Mouse (Mus musculus): Measurements from ENCODE around the gene Ptges3l.
"Not testable (repeated sequence)": the region's sequence is repeated elsewhere in the genome, so short reads cannot be mapped to it uniquely, and the experiment has no call there.

The Ptges3l gene

DNA sequence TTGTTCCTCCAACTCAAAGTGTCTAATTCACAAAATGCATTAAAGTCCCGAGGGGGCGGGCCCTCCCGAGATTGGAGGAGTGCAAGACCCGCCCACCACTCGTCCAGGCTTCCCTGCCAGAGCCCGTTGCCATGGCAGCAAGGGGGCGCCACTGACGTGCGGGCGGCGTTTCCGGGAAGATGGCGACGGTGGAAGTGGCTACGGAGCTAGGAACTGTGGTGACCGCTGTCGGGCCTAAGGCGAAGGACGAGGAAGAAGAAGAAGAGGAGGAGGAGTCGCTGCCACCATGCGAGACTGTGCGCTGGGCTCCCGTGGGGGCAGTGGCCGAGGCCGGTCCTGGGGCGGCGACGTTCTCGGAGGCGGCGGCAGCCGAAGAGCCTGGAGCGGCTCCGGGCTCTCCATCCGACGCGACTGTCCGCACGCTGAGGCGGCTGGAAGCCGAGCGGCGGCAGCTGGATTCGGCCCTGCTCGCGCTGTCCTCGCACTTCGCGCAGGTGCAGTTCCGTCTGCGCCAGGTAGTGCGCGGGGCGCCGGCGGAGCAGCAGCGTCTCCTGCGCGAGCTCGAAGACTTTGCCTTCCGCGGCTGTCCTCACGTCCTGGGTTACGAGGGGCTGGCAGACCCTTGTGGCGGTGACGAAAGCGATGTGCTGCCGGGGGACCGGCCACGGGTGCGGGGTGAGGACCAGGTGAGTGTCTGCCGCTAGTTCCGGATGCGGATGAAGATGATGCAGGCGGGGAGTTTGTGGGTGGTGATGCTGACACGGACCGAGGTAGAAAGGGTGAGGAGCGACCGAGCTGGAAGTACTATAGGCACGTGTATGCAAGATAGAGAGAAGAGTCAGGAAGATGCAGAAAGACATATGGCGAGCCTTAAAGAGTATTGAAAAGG, at the start of gene Ptges3l, which contains the start of gene Rundc1:
Gene Ptges3l, minus strand, starts transcription at position 409 of the 889 bp plus-strand sequence.
Gene Rundc1, plus strand, starts transcription at position 161 of the 889 bp plus-strand sequence.
- peak; percentile 93 for DNase-seq (ENCODE audit: low read depth, low spot score)

DNA sequence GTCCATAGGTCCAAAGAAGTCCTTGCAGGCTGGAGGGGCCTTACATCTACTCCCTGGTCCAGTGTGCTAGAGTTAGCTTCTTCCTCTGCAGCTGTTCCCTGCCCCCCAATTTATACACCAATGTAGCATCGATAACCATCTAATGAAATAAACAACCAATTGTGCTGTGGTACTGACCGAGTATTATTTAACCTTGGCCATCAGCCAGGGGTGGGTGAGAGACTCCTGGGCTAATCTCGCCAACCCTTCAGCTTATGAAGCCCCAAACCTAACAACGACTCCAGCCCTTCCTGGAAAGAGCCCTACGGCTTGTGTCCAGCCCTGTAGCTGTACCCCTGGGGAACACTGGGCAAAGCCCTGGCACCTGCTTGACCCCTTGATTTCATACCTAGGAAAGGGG, 49.2 kb upstream of the Ptges3l start:
- DNase-seq (ENCODE audit: low read depth, low spot score) = no peak

DNA sequence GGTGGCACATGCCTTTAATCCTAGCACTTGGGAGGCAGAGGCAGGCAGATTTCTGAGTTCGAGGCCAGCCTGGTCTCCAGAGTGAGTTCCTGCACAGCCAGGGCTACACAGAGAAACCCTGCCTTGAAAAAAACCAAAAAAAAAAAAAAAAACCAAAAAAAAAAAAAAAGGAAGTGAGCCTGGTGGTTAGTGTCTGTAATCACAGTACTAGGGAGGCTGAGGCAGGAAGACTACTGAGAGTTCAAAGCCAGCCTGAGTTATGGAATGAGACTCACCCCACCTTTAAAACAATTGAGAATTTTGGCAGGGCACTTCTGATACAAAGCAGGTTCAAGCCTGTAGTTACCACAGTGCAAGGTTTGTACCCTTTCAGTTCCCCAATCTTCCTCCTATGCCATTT, 48.6 kb upstream of the Ptges3l start:
- not testable (repeated sequence) for DNase-seq (ENCODE audit: low read depth, low spot score)

DNA sequence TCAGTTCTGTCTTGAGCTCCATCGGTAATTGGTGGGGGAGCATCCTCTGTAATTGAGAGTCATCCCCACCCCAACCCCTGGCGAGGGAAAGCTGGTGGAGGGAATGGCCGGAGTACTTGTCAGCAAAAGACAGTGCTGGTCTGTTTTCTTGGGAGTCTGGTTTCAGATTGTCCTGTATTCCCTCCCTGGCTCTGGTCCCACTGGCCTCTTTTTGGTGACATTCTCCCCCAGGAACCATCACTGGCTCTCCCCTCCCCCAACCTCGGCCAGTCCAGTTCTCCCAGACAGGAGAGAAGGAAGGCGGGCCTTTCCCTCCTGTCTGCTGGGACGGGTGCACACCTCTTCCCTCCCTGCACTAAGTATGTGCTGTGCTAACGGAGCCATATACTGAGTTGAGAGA, 47.2 kb upstream of the Ptges3l start:
- DNase-seq (ENCODE audit: low read depth, low spot score) = no peak

DNA sequence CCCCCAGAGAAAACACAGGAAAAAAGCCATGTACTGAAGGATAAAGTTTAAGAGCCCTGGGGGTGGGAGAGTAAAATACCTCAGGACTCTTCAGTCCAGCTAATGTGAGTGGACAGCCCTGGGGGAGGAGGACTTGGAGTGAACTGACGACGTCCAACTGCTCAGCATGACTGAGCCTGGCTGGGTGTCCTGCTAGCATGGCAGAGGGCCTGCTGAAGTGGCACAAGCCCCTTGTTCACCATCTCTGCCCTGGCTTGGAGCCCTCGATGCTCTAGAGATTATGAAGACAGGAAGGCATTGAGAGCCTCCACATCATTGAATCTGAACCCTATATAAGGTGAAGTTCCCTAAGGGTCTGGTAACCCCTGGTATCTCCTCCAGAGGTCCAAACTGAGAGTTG, 46.8 kb upstream of the Ptges3l start:
- no peak for DNase-seq (ENCODE audit: low read depth, low spot score)

DNA sequence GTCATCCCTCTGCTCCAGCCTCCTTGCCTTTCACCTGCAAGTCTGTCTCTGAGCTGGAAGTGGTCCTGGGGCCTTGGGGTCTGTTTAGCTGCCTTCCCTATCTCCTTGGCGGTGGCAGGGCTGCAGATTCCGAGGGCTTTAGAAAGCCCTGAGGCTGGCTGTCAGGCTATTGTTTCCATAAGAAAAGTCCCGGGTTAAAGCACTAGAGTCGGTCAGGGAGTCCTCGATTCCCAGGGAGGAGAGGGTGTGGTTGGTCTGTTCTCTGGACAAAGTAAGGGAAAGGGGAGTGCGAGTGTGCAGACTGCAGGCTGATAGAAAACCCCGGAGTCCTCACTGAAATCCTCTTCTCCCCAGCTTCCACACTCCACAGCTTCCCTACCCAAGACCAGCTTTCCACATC, 45.1 kb upstream of the Ptges3l start:
- no peak for DNase-seq (ENCODE audit: low read depth, low spot score)

DNA sequence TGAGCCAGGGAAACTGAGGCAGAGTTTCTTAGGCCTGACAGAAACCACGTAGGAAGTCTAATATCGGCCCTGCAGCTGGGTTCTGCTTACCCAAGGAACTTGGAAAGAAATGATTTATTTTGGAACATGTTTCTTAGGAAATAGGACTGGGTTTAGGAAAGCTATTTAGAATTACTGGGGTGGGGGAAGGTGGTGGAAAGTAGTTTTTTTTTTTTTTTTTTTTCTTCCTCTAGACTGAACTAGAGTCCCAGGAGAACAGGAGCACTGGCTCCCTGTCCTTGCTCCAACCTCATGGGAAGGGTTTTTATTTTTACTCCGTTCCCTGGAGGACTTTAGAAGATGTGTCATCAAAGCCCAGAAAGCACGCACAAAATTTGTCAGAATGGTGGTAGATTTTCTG, 44.0 kb upstream of the Ptges3l start:
- no peak for DNase-seq (ENCODE audit: low read depth, low spot score)

DNA sequence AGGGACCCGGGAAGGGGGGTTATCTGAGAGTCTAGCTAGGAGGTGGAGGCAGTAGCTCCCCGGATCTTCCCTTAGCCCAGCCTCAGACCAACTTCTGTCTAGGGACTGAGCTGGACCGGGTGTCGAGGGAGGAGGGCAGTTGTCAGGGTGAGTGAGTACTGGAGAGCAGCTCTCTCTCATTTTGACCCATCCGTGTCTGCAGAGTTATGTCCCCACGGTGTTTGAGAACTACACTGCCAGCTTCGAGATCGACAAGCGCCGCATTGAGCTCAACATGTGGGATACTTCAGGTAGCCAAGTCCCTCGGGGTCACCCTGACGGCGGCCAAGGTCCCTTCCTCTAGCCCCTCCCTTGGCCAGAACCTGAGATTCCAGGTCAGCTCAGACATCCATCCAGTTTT, 43.6 kb upstream of the Ptges3l start:
- no peak for DNase-seq (ENCODE audit: low read depth, low spot score)

DNA sequence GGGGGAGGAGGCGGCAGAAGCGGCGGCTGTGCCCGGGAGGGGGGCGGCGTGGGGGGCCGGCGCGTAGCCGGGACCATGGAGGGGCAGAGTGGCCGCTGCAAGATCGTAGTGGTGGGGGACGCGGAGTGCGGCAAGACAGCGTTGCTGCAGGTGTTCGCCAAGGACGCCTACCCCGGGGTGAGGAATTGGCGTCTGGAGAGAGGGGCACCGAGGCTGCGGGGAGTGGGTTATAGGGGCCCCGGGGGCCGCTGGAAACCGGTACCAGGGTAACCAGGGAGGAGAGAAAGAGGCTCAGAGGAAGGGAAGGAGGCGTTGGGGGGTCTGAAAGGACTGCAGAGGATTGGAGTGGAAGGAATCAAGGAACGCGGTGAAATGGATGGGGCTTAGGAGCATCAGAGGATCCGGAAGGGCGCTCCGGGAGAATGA, 43.1 kb upstream of the Ptges3l start:
- DNase-seq (ENCODE audit: low read depth, low spot score) = no peak

DNA sequence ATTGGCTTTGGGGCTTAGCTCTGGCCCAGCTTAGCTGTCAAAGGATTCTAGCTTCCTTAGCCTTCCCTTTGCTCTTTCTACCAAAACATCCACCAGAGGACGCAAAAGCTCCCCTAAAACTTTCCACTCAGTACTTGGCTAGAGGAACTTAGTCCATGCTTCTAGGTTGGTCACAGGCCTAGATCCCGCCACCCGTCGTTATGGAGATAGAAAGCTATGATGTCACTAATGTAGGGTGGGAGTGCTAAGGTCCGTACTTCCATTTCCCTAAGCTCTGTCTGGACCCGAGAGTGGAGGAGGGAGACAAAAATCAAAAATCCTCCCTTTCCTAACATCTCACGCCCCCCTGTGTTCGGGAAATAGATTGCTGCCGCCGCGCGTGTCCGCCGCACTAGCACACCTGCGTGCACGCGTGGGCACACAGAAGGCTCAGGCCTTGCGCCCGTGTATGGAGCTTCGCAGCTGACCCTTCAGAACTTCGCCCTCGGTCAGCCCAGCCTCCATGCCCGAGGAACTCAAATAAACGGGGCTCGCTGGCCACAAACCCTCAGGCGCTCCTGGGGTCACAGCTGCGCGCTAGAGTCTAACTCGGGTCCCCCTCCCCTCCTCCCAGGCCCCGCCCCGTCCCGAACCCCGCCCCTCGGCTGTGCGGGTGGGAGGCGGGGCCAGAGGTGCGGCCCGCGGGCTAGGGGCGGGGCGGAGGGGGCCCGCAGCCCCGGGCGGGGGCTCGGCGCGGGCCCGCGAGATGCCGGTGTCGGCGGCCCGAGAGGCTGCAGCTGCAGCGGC, 42.5 kb upstream of the Ptges3l start:
- no peak for DNase-seq (ENCODE audit: low read depth, low spot score)

DNA sequence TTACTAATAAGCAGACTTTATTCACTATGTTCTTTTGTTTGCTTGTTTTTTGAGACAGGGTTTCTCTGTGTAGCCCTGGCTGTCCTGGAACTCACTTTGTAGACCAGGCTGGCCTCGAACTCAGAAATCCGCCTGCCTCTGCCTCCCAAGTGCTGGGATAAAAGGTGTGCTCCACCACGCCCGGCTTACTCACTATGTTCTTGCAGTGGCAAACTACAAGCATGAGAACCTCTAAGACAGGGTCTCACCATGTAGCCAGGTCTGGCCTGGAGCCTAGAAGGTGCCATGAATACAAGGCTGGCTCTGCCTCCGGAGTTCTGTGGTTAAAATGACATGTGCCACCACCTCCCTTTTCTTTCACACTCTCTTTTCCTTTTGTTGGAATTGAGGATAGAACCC, 41.4 kb upstream of the Ptges3l start:
- not testable (repeated sequence) for DNase-seq (ENCODE audit: low read depth, low spot score)

DNA sequence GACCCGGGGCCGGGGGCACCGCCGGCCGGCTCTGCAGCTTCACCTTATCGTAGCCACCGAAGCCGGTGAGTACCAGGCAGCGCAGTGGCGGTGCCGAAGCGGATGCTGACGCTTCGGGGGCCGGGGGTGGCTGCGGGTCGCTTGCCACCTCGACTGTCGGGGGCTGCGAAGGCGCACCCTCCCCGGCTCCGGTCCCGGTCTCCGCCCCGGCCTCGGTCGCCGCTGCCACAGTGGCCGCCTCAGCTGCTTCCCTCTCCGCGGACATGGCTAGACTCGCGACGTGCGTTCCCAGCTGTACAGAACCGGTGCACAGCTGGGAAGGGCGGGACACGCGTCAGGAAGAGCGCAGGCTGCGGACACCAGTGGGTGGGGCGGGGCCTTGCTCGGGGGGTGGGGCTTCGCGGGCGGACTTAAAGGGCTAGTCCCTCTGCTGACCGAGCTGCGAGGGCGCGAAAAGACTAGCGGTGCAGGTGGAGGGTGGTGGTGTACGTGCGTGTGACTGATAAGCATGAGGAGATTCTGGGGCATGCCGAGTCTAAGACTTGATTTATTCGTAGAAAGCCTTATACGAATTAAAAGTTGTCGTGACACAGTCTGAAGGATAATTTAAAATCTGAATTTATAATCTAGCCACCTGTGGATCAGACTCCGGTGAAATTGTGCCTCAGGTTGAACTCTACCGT, 40.9 kb upstream of the Ptges3l start, which contains the start of gene Vat1:
Gene Vat1, minus strand, starts transcription at position 362 of the 683 bp plus-strand sequence.
- no peak for DNase-seq (ENCODE audit: low read depth, low spot score)

DNA sequence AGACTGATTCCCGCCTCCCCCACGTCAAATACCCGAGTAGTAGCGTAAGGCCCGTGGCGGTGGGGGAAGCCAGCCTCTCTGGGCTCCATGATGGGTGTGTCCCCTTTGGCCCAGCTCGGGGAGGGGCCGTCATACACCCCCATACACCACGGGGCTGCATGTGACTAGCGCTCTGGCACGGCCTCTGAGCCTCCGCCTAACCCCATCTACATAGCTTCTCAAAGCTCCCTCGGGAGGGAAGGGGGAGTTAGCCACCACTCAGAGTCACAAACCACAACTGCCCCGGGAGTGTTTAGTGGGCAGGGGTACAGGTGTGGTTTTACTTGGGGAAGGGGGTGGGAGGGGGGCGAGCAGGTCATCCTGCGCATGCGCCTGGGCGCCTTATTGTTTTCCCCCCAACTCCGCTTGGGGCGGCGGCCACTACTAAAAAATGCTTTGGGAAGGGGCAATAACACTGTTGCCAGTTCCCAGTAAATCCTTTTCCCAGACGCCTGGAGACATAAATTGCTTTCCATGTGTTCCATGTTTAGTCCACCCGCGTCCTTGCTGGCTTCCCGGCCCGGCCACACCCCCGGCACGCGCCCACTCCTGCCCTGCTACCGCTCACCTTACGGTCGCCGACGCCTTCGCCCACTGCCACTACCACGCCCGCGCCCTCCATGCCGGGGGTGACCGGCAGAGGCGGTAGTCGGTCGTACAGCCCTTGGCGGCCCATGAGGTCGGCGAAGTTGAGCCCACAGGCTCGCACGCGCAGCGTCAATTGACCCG, 40.2 kb upstream of the Ptges3l start:
- DNase-seq (ENCODE audit: low read depth, low spot score) = peak; percentile 85

DNA sequence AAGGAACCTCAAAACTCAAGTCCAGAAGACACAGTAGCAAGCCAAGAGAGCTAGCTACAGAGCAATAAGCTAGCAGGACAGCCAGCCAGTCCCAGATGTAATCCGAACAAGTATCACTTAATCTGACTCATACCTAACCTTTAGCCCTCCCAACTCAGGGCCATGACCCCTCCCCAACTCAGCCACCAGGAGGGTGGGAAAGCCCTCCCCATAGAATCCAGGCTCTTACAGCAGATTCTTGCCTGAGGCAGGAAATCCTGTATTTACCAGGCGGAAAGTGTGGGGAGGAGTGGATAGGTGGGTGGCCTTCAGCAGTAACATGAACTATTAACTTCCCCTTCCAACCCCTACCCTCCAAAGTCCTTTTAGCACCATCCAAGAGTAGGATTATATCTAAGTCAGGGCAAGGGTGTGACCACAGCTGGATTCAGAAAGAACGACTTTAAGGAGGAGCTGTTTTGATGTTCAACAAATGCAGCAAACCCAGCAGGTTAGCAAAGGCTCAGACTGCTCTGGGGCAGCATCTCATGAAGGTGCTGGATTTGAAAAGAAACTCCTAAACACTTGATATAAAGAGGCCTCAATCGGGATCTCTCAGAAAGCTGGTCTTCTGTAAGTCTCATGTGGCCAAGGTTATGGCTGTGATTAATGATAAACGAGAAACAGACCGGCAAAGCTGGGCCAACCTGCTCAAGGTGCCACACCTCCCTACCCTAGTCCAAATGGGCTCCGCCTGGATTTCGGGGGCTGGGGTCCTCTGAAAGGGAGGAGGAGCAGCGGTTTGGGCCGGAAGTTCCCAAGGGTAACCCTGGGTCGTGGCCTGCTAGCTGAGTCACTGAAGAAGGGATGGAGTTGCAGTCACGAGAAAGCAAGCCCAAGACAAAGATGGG, 39.3 kb upstream of the Ptges3l start, which contains the start of gene Rnd2:
Gene Rnd2, plus strand, starts transcription at position 789 of the 890 bp plus-strand sequence.
- DNase-seq (ENCODE audit: low read depth, low spot score) = no peak

DNA sequence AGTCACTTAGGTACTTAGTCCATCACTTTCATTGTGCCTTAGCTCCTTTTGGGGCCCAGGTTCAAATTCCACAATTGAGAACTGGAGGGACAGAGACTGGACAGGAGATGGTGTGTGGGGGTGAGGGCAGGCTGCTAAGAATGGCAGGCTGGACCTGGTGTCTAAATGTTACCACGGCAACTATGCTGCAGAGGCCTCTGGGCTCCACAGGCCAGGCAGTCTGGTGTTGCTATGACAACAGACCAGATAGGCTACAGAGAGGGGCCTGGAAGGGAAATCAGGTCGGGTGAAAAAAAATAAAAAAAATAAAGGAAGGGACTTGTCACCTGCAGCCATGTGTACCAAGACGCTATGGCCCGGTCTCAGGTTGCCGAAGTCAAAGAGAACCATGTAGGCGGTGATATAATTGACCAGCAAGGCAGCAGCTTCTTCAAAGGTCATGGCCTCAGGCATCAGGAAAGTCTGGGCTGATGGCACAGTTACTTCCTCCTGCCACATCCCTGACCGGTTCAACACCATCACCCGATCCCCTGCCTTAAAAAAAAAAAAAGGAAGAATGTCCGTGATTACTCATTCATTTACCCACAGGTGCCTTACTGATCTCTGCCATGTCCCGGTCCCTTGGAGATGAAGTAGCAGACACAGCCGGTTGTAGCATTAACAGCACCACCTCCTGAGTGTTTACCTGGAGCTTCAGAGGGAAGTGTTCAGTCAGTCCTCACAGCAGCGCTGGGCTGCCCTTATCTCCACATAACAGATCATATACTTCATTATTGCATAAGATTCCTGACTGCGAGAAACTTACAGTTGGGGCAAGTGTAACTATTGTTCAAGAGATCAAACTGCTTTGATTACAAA, 37.7 kb upstream of the Ptges3l start:
- DNase-seq (ENCODE audit: low read depth, low spot score) = no peak

DNA sequence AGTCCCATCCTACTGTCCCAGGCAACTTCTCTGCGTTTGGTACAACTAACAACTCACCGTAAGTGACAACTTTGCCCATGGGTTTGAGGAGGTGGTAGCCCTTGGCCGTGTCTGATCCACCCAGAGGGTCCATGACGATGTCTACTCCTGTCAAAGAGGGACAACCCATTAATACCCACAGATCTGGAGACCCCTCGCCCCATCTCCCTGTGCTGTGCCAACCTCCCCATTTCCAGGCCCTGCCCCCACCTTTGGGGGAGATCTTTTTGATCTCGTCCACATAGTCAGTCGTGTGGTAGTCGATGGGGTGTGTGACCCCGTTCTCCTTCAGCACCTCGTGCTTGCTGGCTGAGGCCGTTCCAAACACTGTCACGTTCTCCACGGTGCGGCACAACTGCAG, 37.0 kb upstream of the Ptges3l start:
- no peak for DNase-seq (ENCODE audit: low read depth, low spot score)

DNA sequence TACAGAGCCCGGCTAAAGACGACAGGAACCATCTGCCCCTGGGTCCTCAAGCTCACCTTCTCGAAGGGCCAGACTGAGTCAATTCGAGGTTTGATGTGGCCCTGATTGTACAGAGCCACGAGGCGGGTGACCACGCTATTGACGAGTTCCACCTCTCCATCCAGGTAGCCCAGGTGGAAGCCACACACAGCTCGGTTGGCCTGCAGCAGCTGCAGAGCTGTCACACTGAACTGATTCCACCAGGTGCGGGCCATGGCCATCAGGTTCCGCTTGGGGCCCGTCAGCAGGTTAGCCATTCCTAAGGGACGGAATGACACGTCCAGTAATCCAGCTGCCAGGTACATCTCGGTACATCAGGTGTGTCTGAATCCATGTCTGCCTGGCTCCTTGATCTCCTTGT, 35.2 kb upstream of the Ptges3l start:
- DNase-seq (ENCODE audit: low read depth, low spot score) = no peak

DNA sequence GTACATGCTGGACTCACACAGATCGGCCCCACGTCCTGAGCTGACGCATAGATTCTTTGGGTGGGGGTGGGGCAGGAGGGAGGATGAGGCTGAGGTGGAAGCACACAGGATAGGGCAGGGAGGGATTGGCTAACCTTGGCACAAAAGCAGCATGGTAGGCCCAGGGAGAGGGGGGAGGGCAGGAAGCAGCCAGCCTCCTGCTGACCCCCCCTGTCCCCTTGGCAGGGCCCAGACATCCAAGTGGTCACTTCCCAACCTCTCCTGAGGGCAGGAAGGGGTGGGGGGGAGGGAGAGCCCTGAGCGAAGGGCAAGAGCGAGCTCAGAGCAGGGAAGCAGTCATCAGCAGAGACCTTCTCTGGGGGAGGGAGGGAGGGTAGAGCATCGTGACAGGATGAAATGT, 34.6 kb upstream of the Ptges3l start:
- DNase-seq (ENCODE audit: low read depth, low spot score) = no peak

DNA sequence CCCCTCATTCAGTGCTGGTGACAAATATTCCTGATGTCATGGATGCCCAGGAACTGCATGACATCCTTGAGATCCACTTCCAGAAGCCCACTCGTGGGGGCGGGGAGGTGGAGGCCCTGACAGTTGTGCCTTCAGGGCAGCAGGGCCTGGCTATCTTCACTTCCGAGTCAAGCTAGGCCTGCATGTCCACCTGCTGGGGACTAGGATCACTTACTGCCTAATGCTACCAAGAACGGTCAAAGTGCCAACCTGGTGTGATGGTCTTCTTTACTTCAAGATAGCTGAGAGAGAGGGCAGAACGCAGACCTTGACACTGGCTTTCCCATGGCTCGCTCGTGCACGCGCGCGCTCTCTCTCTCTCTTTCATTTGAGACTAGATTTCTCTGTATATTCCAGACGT, 33.1 kb upstream of the Ptges3l start:
- no peak for DNase-seq (ENCODE audit: low read depth, low spot score)

Measured in WW6 (cell line).